Mouse (Mus musculus): Measurements from ENCODE around the gene Oaz1. TPM values are rescaled to one million over a fixed set of nuclear protein-coding genes. Genes with fewer than 3 reads are reported as not detected.

Gene Oaz1
- polyA plus RNA-seq, 1 experiment, result 1,172 TPM

DNA sequence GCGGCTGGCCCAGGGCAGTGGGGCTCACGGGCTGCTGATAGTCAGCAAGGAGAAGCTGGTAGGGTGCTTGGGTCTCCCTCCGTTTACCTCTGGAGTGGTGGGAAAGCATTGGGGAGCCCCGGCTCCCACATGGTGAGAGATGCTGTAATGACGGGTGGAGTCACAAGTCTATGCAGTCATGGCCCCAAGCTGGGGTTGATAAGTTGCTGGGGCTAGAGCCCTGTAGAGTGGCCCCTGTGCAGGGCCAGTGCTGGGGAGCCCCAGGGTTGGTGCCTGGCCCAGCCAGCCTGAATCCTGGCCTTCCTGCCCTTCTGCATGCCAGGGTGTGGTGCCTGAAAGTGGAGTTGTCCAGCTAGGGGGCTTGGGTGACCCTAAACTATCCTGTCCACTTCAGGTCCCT is 35.8 kb downstream of the Oaz1 start:
- Histone ChIP-seq H3K27ac (ENCODE audit: insufficient read depth, low read depth, low read length) (no peak overlapping the region), H3K4me1 (ENCODE audit: control insufficient read depth, insufficient read depth, insufficient read length, low read length) (no peaks in the 10 kb centered on the region), H3K36me3 (ENCODE audit: control insufficient read depth, insufficient read depth, low read length) (peaks cover 36% of the 10 kb centered on the region), H3K27me3 (ENCODE audit: control insufficient read depth, insufficient read depth, low read length) (no peaks in the 10 kb centered on the region), H3K4me3 (ENCODE audit: low read depth, low read length) (no peak overlapping the region)
- 94% methylated on average over 5 of the region's 5 CpGs for WGBS
- no peak for TF ChIP-seq CTCF (IDR thresholded peaks at IDR 0.05; ENCODE audit: extremely low read depth, insufficient read length, insufficient replicate concordance, low read depth, low read length)
- TF ChIP-seq POLR2A (IDR thresholded peaks at IDR 0.05; ENCODE audit: low read depth, low read length), result no peak

DNA sequence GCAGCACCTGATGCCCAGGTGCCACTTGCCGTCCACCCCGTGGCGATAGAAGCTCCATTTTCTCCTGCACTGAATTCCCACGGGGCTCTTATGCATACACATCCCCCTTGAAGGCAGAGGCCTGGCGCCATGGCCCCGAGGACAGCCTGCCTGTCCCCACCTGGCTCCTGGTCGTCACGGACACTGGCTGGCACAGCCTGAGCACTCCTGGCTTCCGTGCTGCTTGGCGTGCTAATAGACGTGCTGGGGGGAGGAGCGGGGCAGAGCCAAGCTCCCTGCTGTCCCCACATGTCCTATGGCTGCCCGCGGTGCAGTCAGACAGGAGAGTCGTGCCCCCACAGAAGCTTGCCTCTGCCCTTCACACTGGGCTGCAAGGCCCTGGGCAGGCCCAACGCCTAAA is 38.0 kb downstream of the Oaz1 start:
- no peak overlapping the region for H3K4me3 ChIP-seq (ENCODE audit: low read depth, low read length)

DNA sequence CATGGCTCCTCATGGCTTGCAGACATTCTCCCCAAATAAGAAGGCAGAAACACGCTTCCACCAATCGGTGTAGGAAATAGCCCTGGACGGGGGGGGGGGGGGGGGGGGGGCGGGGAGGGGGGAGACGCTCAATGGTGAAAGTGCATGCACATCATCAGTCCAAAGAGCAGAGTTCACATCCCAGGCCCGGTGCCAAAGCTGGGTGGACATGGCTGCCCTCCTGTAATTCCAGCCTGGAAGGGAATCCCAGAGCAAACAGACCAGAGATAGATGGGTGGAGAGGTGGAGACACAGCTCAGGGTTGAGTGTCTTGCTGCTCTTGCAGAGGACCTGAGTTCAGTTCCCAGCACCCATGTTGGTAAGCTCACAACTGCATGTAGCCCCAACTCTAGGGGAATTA is 44.5 kb downstream of the Oaz1 start:
- TF ChIP-seq CTCF (IDR thresholded peaks at IDR 0.05; ENCODE audit: extremely low read depth, insufficient read length, insufficient replicate concordance, low read depth, low read length), result no peak
- TF ChIP-seq POLR2A (IDR thresholded peaks at IDR 0.05; ENCODE audit: low read depth, low read length), result no peak
- Histone ChIP-seq H3K27ac (ENCODE audit: insufficient read depth, low read depth, low read length) (no peak overlapping the region; the same call in 1 of the 2 replicates), H3K4me1 (ENCODE audit: control insufficient read depth, insufficient read depth, insufficient read length, low read length) (peaks cover 9% of the 10 kb centered on the region), H3K27me3 (ENCODE audit: control insufficient read depth, insufficient read depth, low read length) (no peaks in the 10 kb centered on the region), H3K4me3 (ENCODE audit: low read depth, low read length) (no peak overlapping the region), H3K36me3 (ENCODE audit: control insufficient read depth, insufficient read depth, low read length) (peaks cover 8% of the 10 kb centered on the region)
- WGBS, result 40% methylated on average over 3 of the region's 6 CpGs

More for the DNA sequence above, 38.0 kb downstream of the Oaz1 start:
- 87% methylated on average over 16 of the region's 16 CpGs for WGBS
- Histone ChIP-seq H3K27ac (ENCODE audit: insufficient read depth, low read depth, low read length) (no peak overlapping the region), H3K36me3 (ENCODE audit: control insufficient read depth, insufficient read depth, low read length) (peaks cover 37% of the 10 kb centered on the region), H3K27me3 (ENCODE audit: control insufficient read depth, insufficient read depth, low read length) (no peaks in the 10 kb centered on the region), H3K4me1 (ENCODE audit: control insufficient read depth, insufficient read depth, insufficient read length, low read length) (no peaks in the 10 kb centered on the region)
- TF ChIP-seq POLR2A (IDR thresholded peaks at IDR 0.05; ENCODE audit: low read depth, low read length) (no peak), CTCF (IDR thresholded peaks at IDR 0.05; ENCODE audit: extremely low read depth, insufficient read length, insufficient replicate concordance, low read depth, low read length) (no peak)

DNA sequence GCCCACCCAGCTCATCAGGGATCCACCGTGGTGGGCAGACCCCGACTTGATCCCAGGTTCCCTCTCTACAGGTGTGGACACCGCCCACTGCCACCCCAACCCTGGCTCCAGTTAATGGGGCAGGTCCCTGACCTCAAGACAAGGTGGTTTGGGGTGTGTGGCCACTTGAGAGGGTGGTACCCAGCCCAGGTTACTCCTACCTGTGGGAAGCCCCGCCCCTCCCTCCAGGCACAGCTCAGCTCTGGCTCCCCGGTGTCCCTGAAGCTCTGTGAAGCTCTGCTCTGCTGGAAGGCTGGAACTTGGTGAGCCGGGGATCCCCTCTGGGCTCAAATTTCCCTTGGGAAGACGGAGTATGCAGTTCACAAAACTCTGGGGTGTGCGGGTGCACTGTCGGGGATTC is 45.1 kb downstream of the Oaz1 start, which contains the start of gene Tmprss9:
TSS of gene Tmprss9 (plus strand) at position 268 of the 400 bp plus-strand sequence.
- Histone ChIP-seq H3K4me1 (ENCODE audit: control insufficient read depth, insufficient read depth, insufficient read length, low read length) (peaks cover 9% of the 10 kb centered on the region), H3K36me3 (ENCODE audit: control insufficient read depth, insufficient read depth, low read length) (peaks cover 8% of the 10 kb centered on the region), H3K4me3 (ENCODE audit: low read depth, low read length) (no peak within 1 kb of the TSS), H3K27ac (ENCODE audit: insufficient read depth, low read depth, low read length) (no peak within 1 kb of the TSS; the same call in 1 of the 2 replicates), H3K27me3 (ENCODE audit: control insufficient read depth, insufficient read depth, low read length) (no peaks in the 10 kb centered on the region)
- TF ChIP-seq POLR2A (IDR thresholded peaks at IDR 0.05; ENCODE audit: low read depth, low read length) (no peak), CTCF (IDR thresholded peaks at IDR 0.05; ENCODE audit: extremely low read depth, insufficient read length, insufficient replicate concordance, low read depth, low read length) (no peak)
- WGBS, result 22% methylated on average over 9 of the region's 9 CpGs

DNA sequence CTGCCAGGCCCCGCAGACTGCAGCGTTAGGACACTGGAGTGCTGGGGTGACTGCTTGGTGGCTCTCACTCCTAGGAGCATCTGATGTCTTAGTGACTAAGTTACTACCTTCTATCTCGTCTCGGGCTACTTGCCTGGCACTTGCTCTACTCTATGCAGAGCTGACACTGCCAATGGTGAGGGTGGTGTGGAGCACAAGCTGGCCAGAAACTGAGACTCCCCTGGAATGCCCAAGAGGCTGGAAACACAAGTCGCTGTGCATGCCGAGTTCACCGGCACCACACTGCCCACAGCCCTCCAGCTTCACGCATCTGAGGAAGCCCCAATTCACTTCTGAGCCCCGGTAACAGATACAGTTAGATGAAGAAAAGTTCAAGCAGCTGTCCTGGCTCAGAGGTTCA is 47.6 kb downstream of the Oaz1 start:
- Histone ChIP-seq H3K27ac (ENCODE audit: insufficient read depth, low read depth, low read length) (no peak overlapping the region), H3K4me3 (ENCODE audit: low read depth, low read length) (no peak overlapping the region), H3K27me3 (ENCODE audit: control insufficient read depth, insufficient read depth, low read length) (no peaks in the 10 kb centered on the region), H3K4me1 (ENCODE audit: control insufficient read depth, insufficient read depth, insufficient read length, low read length) (peaks cover 9% of the 10 kb centered on the region), H3K36me3 (ENCODE audit: control insufficient read depth, insufficient read depth, low read length) (no peaks in the 10 kb centered on the region)
- 79% methylated on average over 9 of the region's 9 CpGs for WGBS
- TF ChIP-seq CTCF (IDR thresholded peaks at IDR 0.05; ENCODE audit: extremely low read depth, insufficient read length, insufficient replicate concordance, low read depth, low read length) (no peak), POLR2A (IDR thresholded peaks at IDR 0.05; ENCODE audit: low read depth, low read length) (no peak)

DNA sequence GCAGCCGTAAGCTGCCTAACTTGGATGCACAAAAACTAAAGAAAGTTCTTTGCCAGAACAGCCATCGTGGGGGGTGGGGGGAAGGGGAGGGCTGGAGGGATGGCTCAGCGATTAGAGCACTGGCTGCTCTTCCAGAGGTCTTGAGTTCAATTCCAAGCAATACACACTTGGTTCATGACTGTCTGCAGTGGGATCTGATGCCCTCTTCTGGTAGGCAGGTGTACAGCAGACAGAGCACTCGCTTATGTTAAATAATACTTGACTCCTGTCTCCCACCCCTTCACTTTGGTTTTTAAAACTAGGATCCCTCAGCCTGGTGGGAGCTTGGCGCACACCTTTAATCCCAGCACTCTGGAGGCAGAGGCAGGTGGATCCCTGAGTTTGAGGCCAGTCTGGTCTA is 49.6 kb downstream of the Oaz1 start:
- TF ChIP-seq POLR2A (IDR thresholded peaks at IDR 0.05; ENCODE audit: low read depth, low read length), result no peak
- TF ChIP-seq CTCF (IDR thresholded peaks at IDR 0.05; ENCODE audit: extremely low read depth, insufficient read length, insufficient replicate concordance, low read depth, low read length), result peak; percentile 45; the same call in 1 of the 2 replicates
- H3K27me3 ChIP-seq (ENCODE audit: control insufficient read depth, insufficient read depth, low read length), result no peaks in the 10 kb centered on the region
- H3K27ac ChIP-seq (ENCODE audit: insufficient read depth, low read depth, low read length), result no peak overlapping the region
- WGBS, result 26% methylated on average over 5 of the region's 5 CpGs
- peaks cover 6% of the 10 kb centered on the region for H3K4me1 ChIP-seq (ENCODE audit: control insufficient read depth, insufficient read depth, insufficient read length, low read length)
- no peaks in the 10 kb centered on the region for H3K36me3 ChIP-seq (ENCODE audit: control insufficient read depth, insufficient read depth, low read length)
- H3K4me3 ChIP-seq (ENCODE audit: low read depth, low read length), result no peak overlapping the region

DNA sequence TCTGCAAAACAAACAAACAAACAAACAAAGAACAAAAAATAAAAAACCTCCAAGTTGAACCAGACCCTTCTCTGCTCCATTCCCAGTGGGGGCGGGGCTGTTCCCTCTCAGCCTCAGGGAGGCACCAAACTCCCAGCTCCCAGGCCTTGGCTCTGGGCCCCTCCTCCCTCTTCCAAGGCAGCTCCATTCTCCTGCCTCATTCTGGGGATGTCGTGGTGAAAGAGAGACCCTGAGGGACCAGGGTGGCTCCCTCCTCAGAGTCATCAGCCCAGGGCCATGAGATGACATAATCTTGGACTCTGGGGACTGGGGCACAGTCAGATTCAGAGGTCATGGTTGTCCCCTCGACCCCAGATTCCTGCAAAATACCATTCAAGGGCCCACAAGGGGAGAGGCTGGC is 50.1 kb downstream of the Oaz1 start:
- Histone ChIP-seq H3K4me3 (ENCODE audit: low read depth, low read length) (no peak overlapping the region), H3K27me3 (ENCODE audit: control insufficient read depth, insufficient read depth, low read length) (no peaks in the 10 kb centered on the region), H3K36me3 (ENCODE audit: control insufficient read depth, insufficient read depth, low read length) (no peaks in the 10 kb centered on the region), H3K4me1 (ENCODE audit: control insufficient read depth, insufficient read depth, insufficient read length, low read length) (peaks cover under 1% of the 10 kb centered on the region; the same call in 1 of the 2 replicates), H3K27ac (ENCODE audit: insufficient read depth, low read depth, low read length) (no peak overlapping the region)
- 31% methylated on average over 3 of the region's 3 CpGs for WGBS
- TF ChIP-seq POLR2A (IDR thresholded peaks at IDR 0.05; ENCODE audit: low read depth, low read length), result no peak
- no peak for TF ChIP-seq CTCF (IDR thresholded peaks at IDR 0.05; ENCODE audit: extremely low read depth, insufficient read length, insufficient replicate concordance, low read depth, low read length)

Other genes with a start within 250 kb of the Oaz1 start
- 18.4 and 33.2 TPM in 2 replicates for gene Klf16, start 249.3 kb upstream of the Oaz1 start, polyA plus RNA-seq (2012; rRNA removed)
- gene Abhd17a, start 236.3 kb upstream of the Oaz1 start, polyA plus RNA-seq (2012; rRNA removed), result 381 and 644 TPM in 2 replicates
- gene Scamp4, start 223.8 kb upstream of the Oaz1 start, polyA plus RNA-seq (2012; rRNA removed), result 84.0 and 130 TPM in 2 replicates
- 18.2 and 23.9 TPM in 2 replicates for gene Adat3, start 223.8 kb upstream of the Oaz1 start, polyA plus RNA-seq (2012; rRNA removed)
- gene Gm49322, start 220.6 kb upstream of the Oaz1 start, polyA plus RNA-seq (2012; rRNA removed), result 1.3 and 2.2 TPM in 2 replicates
- gene Csnk1g2, start 203.8 kb upstream of the Oaz1 start, polyA plus RNA-seq (2012; rRNA removed), result 115 and 266 TPM in 2 replicates
- 45.4 and 84.1 TPM in 2 replicates for gene Btbd2, start 169.6 kb upstream of the Oaz1 start, polyA plus RNA-seq (2012; rRNA removed)
- gene Mknk2, start 148.5 kb upstream of the Oaz1 start, polyA plus RNA-seq (2012; rRNA removed), result 96.1 and 146 TPM in 2 replicates
- 26.5 and 40.0 TPM in 2 replicates for gene Mob3a, start 124.7 kb upstream of the Oaz1 start, polyA plus RNA-seq (2012; rRNA removed)
- 20.8 and 36.3 TPM in 2 replicates for gene Izumo4, start 124.5 kb upstream of the Oaz1 start, polyA plus RNA-seq (2012; rRNA removed)
- 64.9 and 110 TPM in 2 replicates for gene Ap3d1, start 84.4 kb upstream of the Oaz1 start, polyA plus RNA-seq (2012; rRNA removed)
- 57.6 and 83.7 TPM in 2 replicates for gene Dot1l, start 71.5 kb upstream of the Oaz1 start, polyA plus RNA-seq (2012; rRNA removed)
- 23.0 and 40.2 TPM in 2 replicates for gene Sf3a2, start 28.5 kb upstream of the Oaz1 start, polyA plus RNA-seq (2012; rRNA removed)
- 26.0 and 41.8 TPM in 2 replicates for gene Plekhj1, start 28.0 kb upstream of the Oaz1 start, polyA plus RNA-seq (2012; rRNA removed)
- gene Amh, start 21.4 kb upstream of the Oaz1 start, polyA plus RNA-seq (2012; rRNA removed), result 0.87 and 0.95 TPM in 2 replicates
- gene Jsrp1, start 13.2 kb upstream of the Oaz1 start, polyA plus RNA-seq (2012; rRNA removed), result not detected in 2 replicates
- 0.06 and 0.08 TPM in 2 replicates for gene Lingo3, start 17.4 kb downstream of the Oaz1 start, polyA plus RNA-seq (2012; rRNA removed)
- 61.1 and 82.7 TPM in 2 replicates for gene Lsm7, start 28.6 kb downstream of the Oaz1 start, polyA plus RNA-seq (2012; rRNA removed)
- 43.1 and 81.2 TPM in 2 replicates for gene Sppl2b, start 28.6 kb downstream of the Oaz1 start, polyA plus RNA-seq (2012; rRNA removed)
- gene Tmprss9, start 45.2 kb downstream of the Oaz1 start, polyA plus RNA-seq (2012; rRNA removed), result 0.66 and 1.3 TPM in 2 replicates
- 132 and 250 TPM in 2 replicates for gene Timm13, start 74.3 kb downstream of the Oaz1 start, polyA plus RNA-seq (2012; rRNA removed)
- 14.5 and 29.2 TPM in 2 replicates for gene Lmnb2, start 91.6 kb downstream of the Oaz1 start, polyA plus RNA-seq (2012; rRNA removed)
- gene Gadd45b, start 103.4 kb downstream of the Oaz1 start, polyA plus RNA-seq (2012; rRNA removed), result 16.2 and 29.7 TPM in 2 replicates
- 0.44 and 0.74 TPM in 2 replicates for gene Gng7, start 188.3 kb downstream of the Oaz1 start, polyA plus RNA-seq (2012; rRNA removed)
- gene Diras1, start 199.0 kb downstream of the Oaz1 start, polyA plus RNA-seq (2012; rRNA removed), result 0.32 and 0.38 TPM in 2 replicates
- gene Slc39a3, start 210.8 kb downstream of the Oaz1 start, polyA plus RNA-seq (2012; rRNA removed), result 19.3 and 31.6 TPM in 2 replicates
- 116 and 222 TPM in 2 replicates for gene Sgta, start 233.5 kb downstream of the Oaz1 start, polyA plus RNA-seq (2012; rRNA removed)
- 26.5 and 33.3 TPM in 2 replicates for gene Thop1, start 243.4 kb downstream of the Oaz1 start, polyA plus RNA-seq (2012; rRNA removed)

Data from small intestine, adult 2 months (tissue).